Mouse (Mus musculus): ENCODE data around the gene 1500011B03Rik.
A peak's percentile ranks its signal among the peaks of the same experiment; 100 is the strongest.
"Not testable (repeated sequence)": the region's sequence is repeated elsewhere in the genome, so short reads cannot be mapped to it uniquely, and the experiment has no call there.

The 1500011B03Rik gene

GRCm38 (mm10) chr5:114822796-114823688 is at the start of gene 1500011B03Rik:
1500011B03Rik (minus strand) TSS chr5:114823468.
- DNase-seq (ENCODE audit: low spot score in 2 of 2): peak; percentile 54 to 80

- no peak for DNase-seq (ENCODE audit: low spot score in 2 of 2)
These were observed 42.0 kb upstream of the 1500011B03Rik start for GRCm38 (mm10) chr5:114865279-114865678.

GRCm38 (mm10) chr5:114864813-114865212 is 41.5 kb upstream of the 1500011B03Rik start:
- DNase-seq (ENCODE audit: low spot score in 2 of 2): no peak

- peak in 1 of 2 experiments; percentile 34 for DNase-seq (ENCODE audit: low spot score in 2 of 2)
These were observed 38.5 kb upstream of the 1500011B03Rik start for GRCm38 (mm10) chr5:114861730-114862129.

- peak; percentile 51 to 77 for DNase-seq (ENCODE audit: low spot score in 2 of 2)
These were observed 36.0 kb upstream of the 1500011B03Rik start for GRCm38 (mm10) chr5:114859253-114859652.

GRCm38 (mm10) chr5:114858582-114858981 is 35.3 kb upstream of the 1500011B03Rik start, which contains the start of gene Gm9936:
Gm9936 (minus strand) TSS chr5:114858682.
- DNase-seq (ENCODE audit: low spot score in 2 of 2): no peak

GRCm38 (mm10) chr5:114853364-114853763 is 30.1 kb upstream of the 1500011B03Rik start, which contains the start of gene 4930519G04Rik:
4930519G04Rik (plus strand) TSS chr5:114853664.
- peak in 1 of 2 experiments; percentile 33 for DNase-seq (ENCODE audit: low spot score in 2 of 2)

GRCm38 (mm10) chr5:114851565-114852236 is 28.4 kb upstream of the 1500011B03Rik start:
- DNase-seq (ENCODE audit: low spot score in 2 of 2): peak in 1 of 2 experiments; percentile 52

- DNase-seq (ENCODE audit: low spot score in 2 of 2): not testable (repeated sequence)
These were observed 21.1 kb upstream of the 1500011B03Rik start for GRCm38 (mm10) chr5:114844371-114844770.

- no peak for DNase-seq (ENCODE audit: low spot score in 2 of 2)
These were observed 19.4 kb upstream of the 1500011B03Rik start for GRCm38 (mm10) chr5:114842674-114843073.

- not testable (repeated sequence) for DNase-seq (ENCODE audit: low spot score in 2 of 2)
These were observed 18.9 kb upstream of the 1500011B03Rik start for GRCm38 (mm10) chr5:114842155-114842554.

GRCm38 (mm10) chr5:114840481-114840880 is 17.2 kb upstream of the 1500011B03Rik start:
- DNase-seq (ENCODE audit: low spot score in 2 of 2): not testable (repeated sequence)

GRCm38 (mm10) chr5:114836886-114837285 is 13.6 kb upstream of the 1500011B03Rik start:
- no peak for DNase-seq (ENCODE audit: low spot score in 2 of 2)

- no peak for DNase-seq (ENCODE audit: low spot score in 2 of 2)
These were observed 6.5 kb upstream of the 1500011B03Rik start for GRCm38 (mm10) chr5:114829740-114830139.

GRCm38 (mm10) chr5:114827427-114827826 is 4.2 kb upstream of the 1500011B03Rik start:
- DNase-seq (ENCODE audit: low spot score in 2 of 2): no peak

GRCm38 (mm10) chr5:114825978-114826691 is 2.9 kb upstream of the 1500011B03Rik start:
- peak; percentile 58 to 79 for DNase-seq (ENCODE audit: low spot score in 2 of 2)

- no peak for DNase-seq (ENCODE audit: low spot score in 2 of 2)
These were observed 929 bp upstream of the 1500011B03Rik start for GRCm38 (mm10) chr5:114824197-114824596.

GRCm38 (mm10) chr5:114818124-114818523 is 5.1 kb downstream of the 1500011B03Rik start:
- no peak for DNase-seq (ENCODE audit: low spot score in 2 of 2)

- DNase-seq (ENCODE audit: low spot score in 2 of 2): no peak
These were observed 6.7 kb downstream of the 1500011B03Rik start for GRCm38 (mm10) chr5:114816599-114816998.

- peak; percentile 83 to 89 for DNase-seq (ENCODE audit: low spot score in 2 of 2)
These were observed 9.6 kb downstream of the 1500011B03Rik start for GRCm38 (mm10) chr5:114813525-114814181.

GRCm38 (mm10) chr5:114809826-114810225 is 13.4 kb downstream of the 1500011B03Rik start:
- no peak for DNase-seq (ENCODE audit: low spot score in 2 of 2)
